Mouse (Mus musculus) monocyte, adult 59 days (primary cell): ENCODE measurements around the gene Zbtb33. TPM values are rescaled to one million over a fixed set of nuclear protein-coding genes. Genes with fewer than 3 reads are reported as not detected.

Source experiments
- total RNA-seq, 2 experiments: library from RNA; stranded (reverse); gene quantifications; one replicate each; pipeline ENCODE4 v1.2.4; 2023

Zbtb33 gene
- total RNA-seq = 10 to 100 TPM; 21.4 to 25.3 TPM

DNA sequence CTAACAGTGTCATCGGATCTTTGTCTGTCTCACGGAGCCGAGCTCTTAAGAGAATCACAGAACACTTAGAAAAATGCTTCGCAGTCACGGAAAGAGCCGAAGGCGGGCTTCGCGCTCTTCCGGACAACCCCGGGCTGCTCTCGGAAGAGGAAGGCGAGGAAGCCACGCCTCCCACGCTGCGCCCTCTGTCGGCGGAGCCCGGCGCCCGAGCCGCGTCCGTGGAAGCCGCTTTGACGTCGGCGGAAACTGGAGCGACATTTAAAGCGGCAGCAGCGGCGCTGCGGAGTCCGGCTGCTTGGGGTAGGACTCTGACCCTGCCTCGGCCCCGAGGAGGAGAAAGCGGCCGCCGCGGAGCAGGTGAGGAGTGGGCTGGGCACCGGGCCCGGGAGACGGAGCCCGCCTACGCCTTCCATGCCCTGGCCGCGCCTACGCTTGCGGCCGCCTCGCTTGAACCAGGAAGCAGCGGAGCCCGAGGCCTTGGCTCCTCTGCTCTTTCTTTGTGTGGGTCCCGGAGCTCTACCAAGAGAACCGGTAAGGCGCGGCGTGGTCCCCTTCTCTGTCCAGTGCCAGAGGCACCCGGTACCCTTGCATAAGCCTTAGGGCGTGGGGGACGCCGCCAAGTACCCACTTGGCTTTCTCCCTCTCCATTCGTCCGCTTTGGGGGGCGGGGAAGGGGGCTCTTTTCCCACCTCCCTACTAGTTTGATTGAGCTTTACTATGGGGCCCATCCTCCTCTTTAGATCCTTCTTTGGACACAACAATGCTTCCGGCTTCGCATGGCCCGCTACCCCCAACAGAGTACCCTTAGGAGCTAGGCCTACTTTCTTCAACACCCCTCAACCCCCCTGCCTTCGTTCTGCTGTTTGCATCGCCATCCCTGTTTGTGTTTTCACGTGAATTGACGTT is at the start of gene Zbtb33:
Gene Zbtb33, plus strand, starts transcription at position 242 of the 906 bp plus-strand sequence.

Other genes with a start within 250 kb of the Zbtb33 start
- not detected for gene Btg1-ps1, start 171.0 kb upstream of the Zbtb33 start, total RNA-seq
- not detected for gene Btg1-ps2, start 146.7 kb upstream of the Zbtb33 start, total RNA-seq
- gene Rhox10, start 123.3 kb upstream of the Zbtb33 start, total RNA-seq = not detected
- not detected for gene Rhox11, start 104.7 kb upstream of the Zbtb33 start, total RNA-seq
- gene Rhox12, start 78.9 kb upstream of the Zbtb33 start, total RNA-seq = not detected
- not detected for gene Rhox13, start 68.6 kb upstream of the Zbtb33 start, total RNA-seq
- under 1 TPM in 1 of 2 experiments, not detected in 1; 0.30 TPM for gene Tmem255a, start 62.6 kb downstream of the Zbtb33 start, total RNA-seq
- not detected for gene Atp1b4, start 126.4 kb downstream of the Zbtb33 start, total RNA-seq